Mouse (Mus musculus) midbrain, embryonic 11.5 days (tissue): ENCODE data around the gene Ppm1a. TPM values are rescaled to one million over a fixed set of nuclear protein-coding genes. Genes with fewer than 3 reads are reported as not detected.

Experiments
- ATAC-seq: fragments of 200-750 bp; cut with Nextera tagmentation; 2 replicates; pipeline ENCODE4 v1.8.0; 2017; ENCODE audit warnings: moderate TSS enrichment, moderate library complexity; ENCODE audit not compliant: low FRiP score
- DNase-seq: peaks from one replicate; pipeline ENCODE4 v3.0.0; 2015; ENCODE audit warnings: low spot score; ENCODE audit errors: missing footprints
- H3K27ac ChIP-seq: fragments of 300-500 bp; sonication (generic); 2 replicates; pipeline ENCODE4 v1.5.1; 2014; ENCODE audit warnings: low read depth, low read length
- H3K27me3 ChIP-seq: fragments of 300-500 bp; sonication (generic); 2 replicates; pipeline ENCODE4 v1.6.1; 2014; ENCODE audit warnings: mild to moderate bottlenecking, low read length, moderate library complexity, mixed read lengths; ENCODE audit not compliant: control insufficient read depth, insufficient read depth
- H3K36me3 ChIP-seq: fragments of 300-500 bp; sonication (generic); 2 replicates; pipeline ENCODE4 v1.6.1; 2014; ENCODE audit warnings: mild to moderate bottlenecking, low read length, moderate library complexity, mixed read lengths; ENCODE audit not compliant: control insufficient read depth, insufficient read depth
- H3K4me1 ChIP-seq: fragments of 300-500 bp; sonication (generic); 2 replicates; pipeline ENCODE4 v1.6.1; 2014; ENCODE audit warnings: low read length; ENCODE audit not compliant: control insufficient read depth, insufficient read depth
- H3K4me2 ChIP-seq: fragments of 300-500 bp; sonication (generic); 2 replicates; pipeline ENCODE4 v1.6.1; 2014; ENCODE audit warnings: mild to moderate bottlenecking, moderate library complexity
- H3K4me3 ChIP-seq: fragments of 300-500 bp; sonication (generic); 2 replicates; pipeline ENCODE4 v1.5.1; 2014; ENCODE audit warnings: low read depth, low read length
- H3K9ac ChIP-seq: fragments of 300-500 bp; sonication (generic); 2 replicates; pipeline ENCODE4 v1.6.1; 2014; ENCODE audit warnings: low read length
- H3K9me3 ChIP-seq: fragments of 300-500 bp; sonication (generic); 2 replicates; pipeline ENCODE4 v1.6.1; 2016; ENCODE audit warnings: low read length; ENCODE audit not compliant: control insufficient read depth
- WGBS: fragments of 180-500 bp; shearing (Covaris S2); extraction: QIAGEN DNeasy Blood & Tissue Kit; methylation state at CpG from one replicate; pipeline ENCODE4 v1.1.7; 2014; 5-methylcytosine and 5-hydroxymethylcytosine counted together
- polyA plus RNA-seq: library from polyadenylated mRNA; unstranded; fragments of >200 nt; fragmentation: Nextera tagmentation; extraction: Ambion mirVana; gene quantifications from 2 replicates; pipeline ENCODE4 v1.2.1, GENCODE M21; 2014

The Ppm1a gene
- polyA plus RNA-seq, 1 experiment from 2014 or later: 77.5 TPM

DNA sequence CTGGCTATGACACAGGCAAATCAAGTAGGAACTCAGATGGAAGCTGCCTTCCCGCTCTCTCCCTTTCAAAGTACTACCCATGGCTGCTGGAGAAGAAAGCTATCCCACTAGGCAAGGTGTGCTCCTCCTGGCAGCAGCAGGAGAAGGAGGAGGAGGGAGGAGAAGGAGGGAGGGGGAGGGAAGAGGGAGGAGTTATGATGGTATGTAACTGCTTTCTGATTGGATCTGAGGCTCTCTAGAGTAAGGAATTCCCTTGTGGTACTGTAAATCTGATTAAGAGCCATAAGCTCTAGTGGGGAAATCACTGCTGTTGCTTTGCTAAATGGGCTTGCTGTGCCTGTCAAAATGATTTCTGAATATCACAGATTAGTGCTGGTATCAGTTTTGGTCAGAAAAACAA lies 84.2 kb downstream of the Ppm1a start:
- Histone ChIP-seq H3K4me1 (no peaks in the 10 kb centered on the region), H3K4me2 (no peak overlapping the region), H3K36me3 (no peaks in the 10 kb centered on the region), H3K27me3 (peaks cover 17% of the 10 kb centered on the region), H3K27ac (no peak overlapping the region), H3K9me3 (no peaks in the 10 kb centered on the region), H3K9ac (no peak overlapping the region), H3K4me3 (no peak overlapping the region)
- 100% methylated on average over 1 of the region's 1 CpGs for WGBS
- DNase-seq (no peak), ATAC-seq (no peak)

GRCm38 (mm10) chr12:72843135-72843534 lies 85.9 kb downstream of the Ppm1a start:
- no peak overlapping the region for H3K4me3 ChIP-seq
- H3K4me2 ChIP-seq: no peak overlapping the region
- H3K4me1 ChIP-seq: no peaks in the 10 kb centered on the region
- H3K9me3 ChIP-seq: no peaks in the 10 kb centered on the region
- no peak for ATAC-seq
- 92% methylated on average over 4 of the region's 4 CpGs for WGBS
- no peak for DNase-seq
- H3K27ac ChIP-seq: no peak overlapping the region
- peaks cover 33% of the 10 kb centered on the region for H3K27me3 ChIP-seq
- H3K9ac ChIP-seq: no peak overlapping the region
- no peaks in the 10 kb centered on the region for H3K36me3 ChIP-seq

DNA sequence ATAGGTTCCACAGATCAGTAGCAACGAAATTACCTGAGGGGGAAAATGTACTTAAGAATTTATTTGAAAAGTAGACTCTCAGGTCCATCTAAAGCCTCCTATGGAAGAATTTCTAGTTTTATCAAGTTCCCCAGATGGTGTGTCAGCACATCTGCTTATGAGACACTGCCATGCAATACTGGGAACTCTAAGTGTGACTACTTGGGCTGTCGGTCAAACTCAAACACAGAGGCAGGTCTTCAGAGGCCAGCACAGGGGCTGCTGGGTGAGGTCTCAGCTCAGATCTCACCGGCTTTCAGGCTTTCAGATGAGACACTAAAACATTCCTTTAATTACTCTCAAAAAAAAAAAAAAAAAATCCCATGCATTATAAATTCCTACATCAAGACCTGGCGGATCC lies 86.3 kb downstream of the Ppm1a start:
- DNase-seq (no peak), ATAC-seq (no peak)
- H3K4me3 ChIP-seq: no peak overlapping the region
- 87% methylated on average over 4 of the region's 4 CpGs for WGBS
- no peak overlapping the region for H3K27ac ChIP-seq
- no peak overlapping the region for H3K4me2 ChIP-seq
- H3K4me1 ChIP-seq: no peaks in the 10 kb centered on the region
- H3K9me3 ChIP-seq: no peaks in the 10 kb centered on the region
- no peak overlapping the region for H3K9ac ChIP-seq
- peaks cover 37% of the 10 kb centered on the region for H3K27me3 ChIP-seq
- H3K36me3 ChIP-seq: no peaks in the 10 kb centered on the region

- WGBS: 32% methylated on average over 12 of the region's 12 CpGs
- H3K27me3 ChIP-seq: peaks cover 42% of the 10 kb centered on the region
- H3K9me3 ChIP-seq: no peaks in the 10 kb centered on the region
- no peaks in the 10 kb centered on the region for H3K4me1 ChIP-seq
- H3K36me3 ChIP-seq: no peaks in the 10 kb centered on the region
- ATAC-seq (peak; percentile 80), DNase-seq (no peak)
- peak overlapping the region; percentile 1; the same call in 1 of the 2 replicates for H3K4me3 ChIP-seq
- H3K4me2 ChIP-seq: peak overlapping the region; percentile 8; the same call in 1 of the 2 replicates
- H3K27ac ChIP-seq: no peak overlapping the region
- no peak overlapping the region for H3K9ac ChIP-seq
Measured at GRCm38 (mm10) chr12:72843973-72844620, 86.8 kb downstream of the Ppm1a start.

- Histone ChIP-seq H3K27me3 (peaks cover 60% of the 10 kb centered on the region), H3K4me3 (no peak overlapping the region)
- no peak for DNase-seq
Measured at GRCm38 (mm10) chr12:72845946-72846345, 88.7 kb downstream of the Ppm1a start.

DNA sequence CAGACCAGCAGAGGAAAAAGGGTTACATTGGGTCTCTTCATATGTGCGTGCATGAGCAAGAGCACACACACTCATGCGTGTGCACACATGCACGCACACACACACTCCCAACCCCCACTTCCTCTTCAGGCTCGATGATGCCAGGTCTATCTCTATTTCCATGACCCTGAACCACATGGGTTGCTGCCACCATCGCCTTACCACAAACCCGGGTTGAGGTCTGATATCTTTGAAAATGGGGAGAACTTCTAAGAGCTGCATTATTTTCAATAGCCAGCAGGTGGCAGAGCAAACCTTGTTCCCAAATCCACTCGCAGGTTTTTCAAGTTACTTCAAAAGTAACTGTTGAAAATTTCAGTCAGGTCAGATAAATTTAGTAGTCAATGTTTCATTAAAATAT lies 90.5 kb downstream of the Ppm1a start:
- no peak overlapping the region for H3K4me3 ChIP-seq
- DNase-seq (peak; percentile 94), ATAC-seq (no peak)
- H3K27ac ChIP-seq: no peak overlapping the region
- H3K27me3 ChIP-seq: peaks cover 76% of the 10 kb centered on the region
- no peak overlapping the region for H3K4me2 ChIP-seq
- H3K9ac ChIP-seq: no peak overlapping the region
- H3K36me3 ChIP-seq: no peaks in the 10 kb centered on the region
- no peaks in the 10 kb centered on the region for H3K4me1 ChIP-seq
- WGBS: 32% methylated on average over 7 of the region's 7 CpGs
- H3K9me3 ChIP-seq: no peaks in the 10 kb centered on the region

More at GRCm38 (mm10) chr12:72845946-72846345, 88.7 kb downstream of the Ppm1a start:
- Histone ChIP-seq H3K9ac (no peak overlapping the region), H3K27ac (no peak overlapping the region), H3K36me3 (no peaks in the 10 kb centered on the region), H3K4me1 (no peaks in the 10 kb centered on the region), H3K4me2 (no peak overlapping the region), H3K9me3 (no peaks in the 10 kb centered on the region)
- 21% methylated on average over 10 of the region's 10 CpGs for WGBS
- ATAC-seq: no peak

Other genes starting within 250 kb of the Ppm1a start
- 15.0 and 16.7 TPM in 2 replicates for gene Pcnx4, start 221.1 kb upstream of the Ppm1a start, polyA plus RNA-seq
- gene Gm4756, start 107.8 kb upstream of the Ppm1a start, polyA plus RNA-seq: not detected in 2 replicates
- 12.4 and 12.8 TPM in 2 replicates for gene Dhrs7, start 92.5 kb upstream of the Ppm1a start, polyA plus RNA-seq
- gene Six6, start 182.4 kb downstream of the Ppm1a start, polyA plus RNA-seq: 0.03 TPM in 1 of 2 replicates, not detected in the other
- 1.3 and 2.6 TPM in 2 replicates for gene 4930447C04Rik, start 183.3 kb downstream of the Ppm1a start, polyA plus RNA-seq